Mouse (Mus musculus): ENCODE data around the gene Elf1.
"Not testable (repeated sequence)": the region's sequence is repeated elsewhere in the genome, so short reads cannot be mapped to it uniquely, and the experiment has no call there.

Gene Elf1

GRCm38 (mm10) chr14:79480624-79481338 is at the start of gene Elf1:
Gene Elf1, plus strand, starts transcription at chr14:79481194.
- no peak for DNase-seq (ENCODE audit: extremely low read depth, low read depth, low spot score)

GRCm38 (mm10) chr14:79434068-79434467 is 46.9 kb upstream of the Elf1 start:
- DNase-seq (ENCODE audit: extremely low read depth, low read depth, low spot score) = no peak

- no peak for DNase-seq (ENCODE audit: extremely low read depth, low read depth, low spot score)
Observed at GRCm38 (mm10) chr14:79440655-79441054, 40.3 kb upstream of the Elf1 start.

- DNase-seq (ENCODE audit: extremely low read depth, low read depth, low spot score) = no peak
Observed at GRCm38 (mm10) chr14:79441441-79441840, 39.6 kb upstream of the Elf1 start.

GRCm38 (mm10) chr14:79444601-79445000 is 36.4 kb upstream of the Elf1 start:
- no peak for DNase-seq (ENCODE audit: extremely low read depth, low read depth, low spot score)

GRCm38 (mm10) chr14:79445055-79445620 is 35.9 kb upstream of the Elf1 start:
- no peak for DNase-seq (ENCODE audit: extremely low read depth, low read depth, low spot score)

GRCm38 (mm10) chr14:79451681-79452590 is 29.1 kb upstream of the Elf1 start, which contains the start of gene Kbtbd6:
Gene Kbtbd6, plus strand, starts transcription at chr14:79451835.
- DNase-seq (ENCODE audit: extremely low read depth, low read depth, low spot score) = peak; percentile 50

- not testable (repeated sequence) for DNase-seq (ENCODE audit: extremely low read depth, low read depth, low spot score)
Observed at GRCm38 (mm10) chr14:79452591-79452934, 28.4 kb upstream of the Elf1 start.

- DNase-seq (ENCODE audit: extremely low read depth, low read depth, low spot score) = no peak
Observed at GRCm38 (mm10) chr14:79460401-79460800, 20.6 kb upstream of the Elf1 start.

- no peak for DNase-seq (ENCODE audit: extremely low read depth, low read depth, low spot score)
Observed at GRCm38 (mm10) chr14:79460988-79461387, 20.0 kb upstream of the Elf1 start.

- no peak for DNase-seq (ENCODE audit: extremely low read depth, low read depth, low spot score)
Observed at GRCm38 (mm10) chr14:79465623-79466022, 15.4 kb upstream of the Elf1 start.

GRCm38 (mm10) chr14:79467621-79468020 is 13.4 kb upstream of the Elf1 start:
- no peak for DNase-seq (ENCODE audit: extremely low read depth, low read depth, low spot score)

GRCm38 (mm10) chr14:79473384-79473783 is 7.6 kb upstream of the Elf1 start:
- no peak for DNase-seq (ENCODE audit: extremely low read depth, low read depth, low spot score)

- DNase-seq (ENCODE audit: extremely low read depth, low read depth, low spot score) = no peak
Observed at GRCm38 (mm10) chr14:79481339-79482151, 551 bp downstream of the Elf1 start, which contains the start of gene Wbp4. Gene Wbp4, minus strand, starts transcription at chr14:79481520.

- DNase-seq (ENCODE audit: extremely low read depth, low read depth, low spot score) = no peak
Observed at GRCm38 (mm10) chr14:79482251-79482661, 1.3 kb downstream of the Elf1 start.

- no peak for DNase-seq (ENCODE audit: extremely low read depth, low read depth, low spot score)
Observed at GRCm38 (mm10) chr14:79482747-79483355, 1.9 kb downstream of the Elf1 start.

GRCm38 (mm10) chr14:79483611-79484120 is 2.7 kb downstream of the Elf1 start:
- DNase-seq (ENCODE audit: extremely low read depth, low read depth, low spot score) = no peak

GRCm38 (mm10) chr14:79486617-79486992 is 5.6 kb downstream of the Elf1 start:
- no peak for DNase-seq (ENCODE audit: extremely low read depth, low read depth, low spot score)

- DNase-seq (ENCODE audit: extremely low read depth, low read depth, low spot score) = no peak
Observed at GRCm38 (mm10) chr14:79486993-79487731, 6.2 kb downstream of the Elf1 start.

All from fat pad, adult 2 months (tissue).